Mouse (Mus musculus) E14TG2a.4 (cell line): ENCODE measurements around the gene Pask.

Experiments
- CTCF ChIP-seq: conservative IDR thresholded peaks from 2 replicates; pipeline ENCODE4 v1.5.1; 2014; ENCODE audit warnings: low read length
- POU5F1 ChIP-seq: IDR thresholded peaks from 2 replicates; pipeline ENCODE4 v1.6.1; 2014; ENCODE audit warnings: low read length, borderline replicate concordance

GRCm38 (mm10) chr1:93379117-93379516, 35.8 kb upstream of the Pask start:
- TF ChIP-seq CTCF (no peak), POU5F1 (no peak)
